23 mouse cellular contexts compared by ENCODE assay signal in the genomic region with DNA sequence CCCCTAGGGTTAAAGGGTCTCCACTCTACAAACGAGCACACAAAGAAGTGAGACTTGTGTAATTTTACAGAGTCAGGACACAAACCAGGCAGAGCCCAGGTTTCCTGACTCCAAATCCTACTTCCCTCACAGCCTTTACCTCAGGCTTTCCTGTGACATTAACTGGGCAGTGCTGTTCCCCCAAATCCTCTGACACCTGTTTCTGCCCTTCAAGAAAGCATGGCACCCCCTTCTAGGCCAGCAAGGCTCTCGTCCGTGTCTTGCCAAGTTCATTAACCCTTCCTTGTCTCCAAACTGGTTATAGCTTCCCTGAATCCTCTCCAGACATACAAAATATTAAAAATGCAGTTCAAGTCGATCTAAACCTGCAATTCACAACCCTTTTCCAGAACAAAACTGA. TPM values are rescaled to one million over a fixed set of nuclear protein-coding genes. Genes with fewer than 3 reads are reported as not detected.
DNase-seq lines count a peak whose midpoint lies in the region; ATAC-seq and TF ChIP-seq lines count a peak whose summit lies in the region.
"Had no signal": no experiment of that assay in that cellular context is flagged by ENCODE, and none has a peak within 500 bp of the region (broad histone marks: within the 10 kb centered on the region; RNA-seq: fewer than 3 reads in every experiment).

No protein-coding gene starts in this region.

- no peak for ATAC-seq in forebrain, embryonic 14.5 days
- ATAC-seq: activated CD4-positive, CD25-positive, alpha-beta regulatory T cell, adult 4 months; forebrain, embryonic 15.5 days; forebrain, postnatal 0 days; Patski had no signal

- H3K4me1 ChIP-seq in forebrain, embryonic 10.5 days = peaks cover 57% of the 10 kb centered on the region
- H3K4me1 ChIP-seq in forebrain, embryonic 14.5 days (ENCODE audit: control insufficient read depth, insufficient read depth, low read length) = peaks cover 6% of the 10 kb centered on the region; the same call in 1 of the 2 replicates
- H3K4me1 ChIP-seq in limb, embryonic 10.5 days = peaks cover 32% of the 10 kb centered on the region

- 0 out of 2 replicates have a peak overlapping the region, but pooled peaks have one; percentile 35 for H3K27ac ChIP-seq in forebrain, embryonic 10.5 days
- no peak overlapping the region for H3K27ac ChIP-seq in forebrain, embryonic 14.5 days (ENCODE audit: low read depth, low read length)
- H3K27ac ChIP-seq in layer of hippocampus, adult 2 months = peak overlapping the region; percentile 7; the same call in 1 of the 2 replicates
- 0 out of 2 replicates have a peak overlapping the region, but pooled peaks have one; percentile 19 for H3K27ac ChIP-seq in limb, embryonic 10.5 days
- H3K27ac ChIP-seq: embryonic facial prominence, embryonic 10.5 days; forebrain, embryonic 12.5 days; forebrain, embryonic 15.5 days had no signal

- H3K9ac ChIP-seq in forebrain, embryonic 14.5 days (ENCODE audit: low read length) = no peak overlapping the region
- H3K9ac ChIP-seq: embryonic facial prominence, embryonic 12.5 days; forebrain, embryonic 12.5 days; forebrain, embryonic 15.5 days; forebrain, postnatal 0 days had no signal

- DNase-seq in forebrain, embryonic 10.5 days (ENCODE audit: extremely low spot score, low spot score) = no peak
- no peak for DNase-seq in forebrain, embryonic 14.5 days (ENCODE audit: low spot score)
- no peak for DNase-seq in layer of hippocampus, adult 2 months (ENCODE audit: low spot score in 2 of 2)
- no peak for DNase-seq in layer of hippocampus, postnatal 10 days (ENCODE audit: low spot score in 2 of 2)
- no peak for DNase-seq in limb, embryonic 10.5 days (ENCODE audit: low spot score)
- no peak for DNase-seq in cerebellum, postnatal 10 days
- DNase-seq in heart, postnatal 10 days = no peak
- DNase-seq: adrenal gland, adult 2 months; adrenal gland, postnatal 10 days; adrenal gland, postnatal 25 days; B cell, adult 2 months; cerebellum, adult 11 months; cerebellum, adult 18-20 months; cerebellum, postnatal 25 days; forebrain, postnatal 0 days had no signal

- H3K79me2 ChIP-seq in myocyte (ENCODE audit: control insufficient read depth, insufficient read depth) = no peaks in the 10 kb centered on the region

- H3K4me2 ChIP-seq in forebrain, embryonic 14.5 days (ENCODE audit: low read length) = no peak overlapping the region
- H3K4me2 ChIP-seq in myocyte (ENCODE audit: low read depth) = no peak overlapping the region
- H3K4me2 ChIP-seq: embryonic facial prominence, embryonic 12.5 days; forebrain, embryonic 12.5 days; forebrain, embryonic 15.5 days had no signal

- peaks cover 65% of the 10 kb centered on the region for H3K27me3 ChIP-seq in forebrain, embryonic 10.5 days (ENCODE audit: poor library complexity, severe bottlenecking)
- H3K27me3 ChIP-seq in forebrain, embryonic 14.5 days (replicated peaks; ENCODE audit: control insufficient read depth, insufficient read depth, low read length) = peaks cover 22% of the 10 kb centered on the region; the same call in 1 of the 2 replicates
- H3K27me3 ChIP-seq in limb, embryonic 10.5 days (ENCODE audit: low read depth, poor library complexity, severe bottlenecking) = peaks cover 67% of the 10 kb centered on the region
- H3K27me3 ChIP-seq in myocyte (ENCODE audit: control insufficient read depth, insufficient read depth, insufficient read length) = no peaks in the 10 kb centered on the region
- H3K27me3 ChIP-seq: Patski had no signal

- H3K36me3 ChIP-seq in forebrain, embryonic 10.5 days (replicated peaks) = no peaks in the 10 kb centered on the region
- H3K36me3 ChIP-seq in forebrain, embryonic 14.5 days (ENCODE audit: control insufficient read depth, insufficient read depth, low read length) = no peaks in the 10 kb centered on the region
- H3K36me3 ChIP-seq in limb, embryonic 10.5 days = no peaks in the 10 kb centered on the region
- no peaks in the 10 kb centered on the region for H3K36me3 ChIP-seq in myocyte (ENCODE audit: control insufficient read depth, insufficient read depth)
- H3K36me3 ChIP-seq: embryonic facial prominence, embryonic 10.5 days; embryonic facial prominence, embryonic 12.5 days; forebrain, embryonic 12.5 days; forebrain, embryonic 15.5 days; G1E had no signal

- intact Hi-C loops in heart, postnatal 10 days (cut with DNase I) = no loop called here

- no peak overlapping the region for H3K4me3 ChIP-seq in forebrain, embryonic 10.5 days
- no peak overlapping the region for H3K4me3 ChIP-seq in forebrain, embryonic 14.5 days (ENCODE audit: low read depth, low read length)
- H3K4me3 ChIP-seq in layer of hippocampus, adult 2 months = no peak overlapping the region
- no peak overlapping the region for H3K4me3 ChIP-seq in limb, embryonic 10.5 days
- no peak overlapping the region for H3K4me3 ChIP-seq in myocyte
- H3K4me3 ChIP-seq: embryonic facial prominence, embryonic 10.5 days; embryonic facial prominence, embryonic 12.5 days; forebrain, embryonic 12.5 days; forebrain, embryonic 15.5 days had no signal

- H3K9me3 ChIP-seq in forebrain, embryonic 10.5 days = no peaks in the 10 kb centered on the region
- H3K9me3 ChIP-seq in forebrain, embryonic 14.5 days (replicated peaks; ENCODE audit: control insufficient read depth, low read length) = no peaks in the 10 kb centered on the region
- no peaks in the 10 kb centered on the region for H3K9me3 ChIP-seq in limb, embryonic 10.5 days (replicated peaks)
- H3K9me3 ChIP-seq: embryonic facial prominence, embryonic 10.5 days; embryonic facial prominence, embryonic 12.5 days; forebrain, embryonic 12.5 days; forebrain, embryonic 15.5 days had no signal

- no peak overlapping the region for H3ac ChIP-seq in myocyte (ENCODE audit: control insufficient read depth, insufficient read length)

- WGBS in forebrain, embryonic 10.5 days = 47% methylated on average over 4 of the region's 4 CpGs
- 30% methylated on average over 4 of the region's 4 CpGs for WGBS in forebrain, embryonic 14.5 days
- 52% methylated on average over 4 of the region's 4 CpGs for WGBS in limb, embryonic 10.5 days

- TF ChIP-seq POLR2A in myocyte (IDR thresholded peaks at IDR 0.05; ENCODE audit: insufficient read length, low read depth) = no peak

- TF ChIP-seq CTCF in layer of hippocampus, adult 2 months (conservative IDR thresholded peaks at IDR 0.05) = no peak

TF ChIP-seq in myocyte, 11 proteins besides CTCF, POLR2A, EP300 and RAD21:
- TF ChIP-seq MYOD1 (IDR thresholded peaks at IDR 0.05; ENCODE audit: control insufficient read depth in 1 of 3, insufficient read length in 2 of 3, low read depth in 2 of 3) (peak in 2 of 3 experiments; percentile 64 to 68), TCF12 (IDR thresholded peaks at IDR 0.05; ENCODE audit: insufficient read depth, poor library complexity, severe bottlenecking) (no peak)

RNA-seq across cellular contexts. Expression of a gene that starts 2.0 kb away (rescaled TPM):
- 1.2 and 1.5 TPM in 2 replicates for polyA plus RNA-seq in forebrain, embryonic 10.5 days (2016; fragmentation: Nextera tagmentation; extraction: Ambion mirVana)
- 4.9 and 7.9 TPM in 2 replicates for polyA plus RNA-seq in forebrain, embryonic 14.5 days (2014; fragmentation: Nextera tagmentation; extraction: Ambion mirVana)
- total RNA-seq in layer of hippocampus, adult 2 months (2021) = 10 to 100 TPM; 11.4 to 12.0 TPM
- total RNA-seq in layer of hippocampus, postnatal 10 days (2021) = 10 to 100 TPM; 22.0 to 24.5 TPM
- polyA plus RNA-seq in limb, embryonic 10.5 days (2016; fragmentation: Nextera tagmentation; extraction: Ambion mirVana) = 0.51 and 1.1 TPM in 2 replicates
- polyA plus RNA-seq in myocyte (2012; fragmentation: generic; extraction: Trizol) = 15.2 TPM
- 10 to 100 TPM; 11.0 to 13.4 TPM for total RNA-seq in heart, postnatal 10 days (2021)
- polyA plus RNA-seq: activated CD4-positive, CD25-positive, alpha-beta regulatory T cell, adult 4 months; G1E had no signal
